Mouse (Mus musculus): ENCODE measurements at regions not wholly inside any gene's neighbourhood (a gene's known extent, or its start where the extent isn't known, plus 50 kb on each side); places are given as distances from the start of the nearest gene placed in this dataset.
"Not testable (repeated sequence)": the region's sequence is repeated elsewhere in the genome, so short reads cannot be mapped to it uniquely, and the experiment has no call there.

- CTCF ChIA-PET: no interaction called here
Observed at GRCm38 (mm10) chr17:4024384-4024783, 328.3 kb upstream of the Nox3 start.

DNA sequence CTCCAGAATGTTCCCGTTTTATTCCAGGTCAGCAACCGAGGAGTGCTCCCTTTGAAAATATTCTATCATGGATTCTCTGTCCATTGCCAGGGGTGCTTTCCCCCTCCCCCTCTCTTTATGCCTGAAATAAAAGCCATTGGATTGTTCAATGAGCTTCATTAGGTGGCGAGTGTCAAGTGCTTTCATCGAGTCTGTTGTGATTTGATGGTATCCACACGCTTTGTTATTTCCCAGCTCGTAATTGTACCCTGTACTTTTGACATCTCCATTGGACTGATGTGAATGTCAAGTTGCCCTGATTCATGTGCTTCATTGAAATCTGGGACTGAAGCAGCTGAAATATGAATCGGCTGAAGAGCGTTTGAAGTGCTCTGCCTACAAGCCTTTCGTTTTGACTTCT, 333.1 kb upstream of the Nox3 start:
- CTCF ChIA-PET: no interaction called here

GRCm38 (mm10) chr17:4034816-4035360, 338.8 kb upstream of the Nox3 start:
- CTCF ChIA-PET: no interaction called here

DNA sequence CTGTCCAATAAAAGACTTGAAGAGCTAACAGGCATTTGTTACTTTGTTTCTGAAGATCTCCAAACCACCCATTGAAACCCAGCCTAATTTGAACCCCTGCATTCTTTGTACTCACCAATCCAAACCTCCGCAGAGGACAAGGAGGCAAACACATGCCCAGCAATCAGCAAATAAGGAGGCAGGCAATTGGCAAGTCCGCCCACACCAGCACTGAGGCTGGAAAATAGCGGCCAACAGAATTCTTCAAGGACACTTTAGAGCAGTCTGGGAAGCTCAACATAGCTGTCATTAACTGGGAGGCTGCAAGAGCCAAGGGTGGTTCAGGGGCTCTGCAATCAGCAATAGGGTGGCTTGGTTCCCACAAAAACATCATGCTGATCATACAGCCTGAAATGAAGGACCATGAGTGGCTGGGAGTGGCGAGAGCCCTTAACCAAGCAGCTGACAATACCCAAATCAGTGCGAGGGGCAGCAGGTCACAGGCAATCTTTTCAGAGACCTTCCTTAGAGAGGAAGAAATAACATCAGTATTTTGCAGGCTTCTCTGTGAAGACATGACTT, 344.1 kb upstream of the Nox3 start:
- CTCF ChIA-PET: no interaction called here

DNA sequence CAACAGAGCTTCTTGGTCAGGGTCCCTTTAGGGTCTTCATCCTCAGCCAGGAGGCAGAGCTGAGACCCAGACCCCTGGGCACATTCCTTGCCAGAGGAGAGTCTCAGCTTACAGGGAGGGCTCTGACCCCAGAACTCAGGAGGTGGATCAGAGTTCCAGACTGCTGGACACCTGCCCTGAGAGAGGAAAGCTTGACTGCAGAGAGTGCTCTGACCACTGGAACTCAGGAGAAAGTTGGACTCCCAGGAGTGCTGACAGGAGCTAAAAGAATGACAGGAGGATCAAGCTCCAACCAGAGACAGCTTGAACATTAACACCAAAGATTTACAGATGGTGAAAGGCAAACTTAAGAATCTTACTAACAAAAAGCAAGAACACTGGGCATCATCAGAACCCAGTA, 364.1 kb upstream of the Nox3 start:
- CTCF ChIA-PET: not testable (repeated sequence)

DNA sequence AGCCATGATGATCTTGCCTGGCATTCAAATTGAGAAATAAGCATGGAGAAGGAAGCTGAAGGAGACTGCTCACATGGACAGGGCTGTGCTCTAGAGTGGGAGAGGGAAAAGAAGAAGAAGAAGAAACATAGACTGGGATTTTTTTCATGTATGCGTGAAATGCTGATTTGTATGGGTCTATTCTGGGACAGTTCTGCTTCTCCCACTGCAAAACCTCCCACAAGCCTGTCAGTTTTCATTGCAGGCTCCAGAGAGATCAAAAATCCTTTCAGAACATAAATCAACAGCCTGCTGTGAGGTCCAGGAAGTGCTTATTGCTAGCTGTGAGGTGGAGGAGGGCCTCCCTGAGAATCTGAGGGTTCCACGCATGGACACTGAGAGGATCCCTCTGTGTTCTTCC, 377.3 kb upstream of the Nox3 start:
- CTCF ChIA-PET: no interaction called here

- CTCF ChIA-PET: no interaction called here
Observed at GRCm38 (mm10) chr17:4080564-4080963, 384.5 kb upstream of the Nox3 start.

GRCm38 (mm10) chr17:4094621-4095020, 398.6 kb upstream of the Nox3 start:
- CTCF ChIA-PET: no interaction called here

DNA sequence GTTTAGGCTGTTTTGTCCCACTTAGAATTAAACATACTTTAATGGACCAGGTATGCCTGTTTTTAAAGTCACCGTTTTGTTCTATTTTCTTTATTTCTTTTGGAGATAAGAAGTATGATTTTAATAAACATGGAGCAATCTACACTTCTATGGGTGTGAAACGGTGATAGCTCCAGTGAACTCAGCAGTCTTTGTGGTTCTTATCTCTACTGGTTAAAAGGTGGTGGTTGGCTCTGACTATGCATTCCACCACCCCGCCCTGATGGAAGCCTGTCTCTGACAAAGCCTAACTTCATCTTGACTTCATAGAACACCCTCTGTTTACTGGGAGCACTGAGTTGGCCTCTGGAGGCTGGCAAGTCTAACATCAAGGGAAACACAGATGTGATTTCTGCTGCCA, 407.3 kb upstream of the Nox3 start:
- CTCF ChIA-PET: no interaction called here

DNA sequence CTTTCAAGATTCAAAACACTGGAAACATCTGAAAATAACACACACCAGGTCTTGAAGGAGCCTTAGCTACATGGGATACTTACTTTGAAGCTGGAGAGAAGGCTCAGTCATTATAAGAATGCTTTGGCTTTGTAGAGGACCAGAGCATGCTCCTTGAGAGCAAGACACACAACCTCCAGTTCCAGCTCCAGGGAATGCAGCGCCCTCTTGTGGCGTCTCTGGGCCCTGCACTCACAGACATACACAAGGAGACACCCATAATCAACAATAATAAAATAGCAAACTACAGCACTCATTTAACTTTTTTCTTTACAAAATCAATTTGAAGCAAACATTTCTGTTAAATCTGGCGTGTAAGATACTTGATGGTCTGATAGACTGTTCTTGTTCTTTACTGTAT, 413.2 kb upstream of the Nox3 start:
- CTCF ChIA-PET: no interaction called here

- CTCF ChIA-PET: no interaction called here
Observed at GRCm38 (mm10) chr17:4113021-4113420, 417.0 kb upstream of the Nox3 start.

DNA sequence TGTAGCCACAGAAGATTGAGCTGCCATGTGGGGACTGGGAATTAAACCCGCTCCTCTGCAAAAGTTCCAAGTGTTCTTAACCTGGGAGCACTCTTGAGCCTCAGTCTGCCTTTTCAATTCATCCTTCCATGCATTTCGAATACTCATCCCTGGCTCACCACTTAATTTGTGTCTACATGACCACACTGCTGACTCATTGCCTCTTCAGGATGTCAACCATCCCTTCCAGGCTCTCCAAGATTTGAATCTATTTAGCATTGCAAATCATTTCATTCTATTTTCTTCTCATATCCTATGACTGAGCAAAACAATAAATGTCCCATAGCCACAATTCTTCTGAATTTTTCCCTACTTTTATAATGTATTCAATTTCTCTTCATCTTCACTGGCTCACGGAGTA, 420.4 kb upstream of the Nox3 start:
- CTCF ChIA-PET: no interaction called here

GRCm38 (mm10) chr17:4133678-4134077, 437.6 kb upstream of the Nox3 start:
- CTCF ChIA-PET: no interaction called here

DNA sequence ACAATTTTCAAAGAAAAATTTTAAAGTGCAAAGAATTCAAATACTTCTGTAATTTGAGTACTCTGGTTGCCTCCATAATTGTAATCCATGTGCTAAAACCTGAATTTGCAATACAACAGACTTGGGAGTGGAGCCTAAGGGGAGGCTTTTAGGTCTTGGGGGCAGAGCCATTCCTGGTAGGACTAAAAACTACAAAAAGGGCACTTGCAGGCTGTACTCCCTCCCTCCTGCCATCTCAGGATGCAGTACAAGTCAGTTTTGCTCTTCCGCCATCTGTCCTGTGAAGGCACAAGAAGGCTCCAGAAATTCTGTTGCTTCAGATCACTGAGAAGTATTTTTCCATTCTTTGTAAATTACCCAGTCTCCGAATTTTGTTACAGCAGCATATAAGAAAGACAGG, 467.4 kb upstream of the Nox3 start:
- CTCF ChIA-PET: no interaction called here

GRCm38 (mm10) chr17:4173951-4174361, 477.9 kb upstream of the Nox3 start:
- CTCF ChIA-PET: no interaction called here

- CTCF ChIA-PET: no interaction called here
Observed at GRCm38 (mm10) chr17:4175006-4175405, 478.9 kb upstream of the Nox3 start.

DNA sequence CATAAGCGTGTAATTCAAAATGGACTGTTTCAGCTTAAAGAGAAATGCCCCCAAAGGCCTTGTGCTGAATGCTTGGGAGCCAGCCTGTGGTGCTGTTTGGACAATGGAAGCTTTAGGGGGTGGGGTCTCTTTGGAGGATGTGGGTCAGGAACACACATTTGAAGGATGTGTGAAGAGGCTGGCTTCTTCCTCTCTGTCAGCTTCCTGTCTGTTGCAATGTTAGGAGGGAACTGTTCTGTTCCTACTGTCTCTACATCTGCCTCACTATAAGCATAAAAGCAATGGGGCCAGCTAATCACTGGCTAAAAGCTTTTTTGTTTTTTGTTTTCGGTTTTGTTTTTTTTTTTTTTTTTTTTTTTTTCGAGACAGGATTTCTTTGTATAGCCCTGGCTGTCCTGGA, 480.5 kb upstream of the Nox3 start:
- CTCF ChIA-PET: interaction anchor here (0.6 kb wide), 1 partner anchor 703 kb away, joined by 7 read pairs; no protein-coding TSS in a partner anchor

DNA sequence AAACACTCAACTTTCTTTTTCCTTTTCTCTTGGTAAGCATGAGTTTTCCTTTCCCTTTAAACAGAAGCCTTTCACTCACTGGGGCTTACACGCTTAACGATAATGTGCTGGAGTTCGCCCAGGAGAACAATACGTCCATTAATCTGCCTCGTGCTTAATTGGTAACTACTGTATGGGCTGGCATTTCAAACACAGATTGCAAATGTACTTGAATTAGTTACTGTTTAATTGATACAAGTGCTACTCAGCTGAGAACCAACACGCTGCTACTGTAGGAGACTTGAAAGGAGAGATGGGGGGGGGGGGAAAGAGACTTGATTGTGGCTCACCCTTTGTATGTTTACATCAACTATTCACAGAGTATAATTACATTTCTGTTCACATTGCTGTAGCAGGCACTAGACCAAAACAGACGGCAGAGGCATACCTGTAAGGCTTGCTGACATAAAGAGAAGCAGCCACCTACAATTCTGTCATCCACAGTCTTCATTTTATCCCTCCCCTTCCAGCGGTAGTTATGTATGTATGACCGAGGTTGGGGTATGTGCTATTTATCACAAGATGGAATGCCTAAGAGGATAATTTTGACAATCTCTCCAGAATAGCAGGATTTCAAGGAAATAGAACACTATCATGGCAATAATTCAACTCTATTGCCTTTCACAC, 481.6 kb upstream of the Nox3 start:
- CTCF ChIA-PET: no interaction called here

DNA sequence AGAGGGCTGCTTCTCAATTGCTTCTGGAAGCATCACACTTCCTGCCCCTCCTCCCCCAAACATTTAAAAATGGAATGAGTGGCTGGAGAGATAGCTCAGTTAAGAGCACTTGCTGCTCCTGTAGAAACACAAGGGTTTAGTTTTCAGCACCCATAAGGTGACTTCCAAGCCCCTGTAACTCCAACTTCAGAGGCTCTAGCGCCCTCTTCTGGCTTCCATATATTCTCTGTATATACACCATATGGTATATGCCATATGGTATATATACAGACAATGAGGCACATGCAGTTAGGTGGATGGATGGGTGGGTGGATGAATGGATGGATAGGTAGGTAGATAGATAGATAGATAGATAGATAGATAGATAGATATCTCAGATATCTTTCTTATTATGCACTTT, 483.2 kb upstream of the Nox3 start:
- CTCF ChIA-PET: no interaction called here

GRCm38 (mm10) chr17:4182106-4182505, 486.0 kb upstream of the Nox3 start:
- CTCF ChIA-PET: no interaction called here

DNA sequence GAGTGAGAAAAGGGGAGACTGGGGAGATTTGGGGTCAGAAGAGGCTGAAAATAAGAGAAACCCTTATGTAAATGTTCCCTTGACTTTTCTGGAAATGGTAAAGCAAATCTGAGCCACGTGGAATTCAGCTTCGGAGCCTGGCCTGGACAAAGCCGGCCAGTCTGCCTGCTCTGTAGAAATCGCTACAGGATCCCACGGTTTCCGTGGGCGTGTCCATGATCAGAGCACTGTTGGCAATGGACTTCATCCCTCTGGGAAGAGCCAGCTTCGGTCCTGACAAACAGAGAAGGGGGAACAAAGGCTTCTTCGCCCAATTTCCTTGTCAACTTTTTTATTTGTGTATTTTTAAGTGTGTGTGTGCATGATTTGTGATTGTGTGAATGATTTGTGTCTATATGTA, 490.7 kb upstream of the Nox3 start:
- CTCF ChIA-PET: no interaction called here

- CTCF ChIA-PET: no interaction called here
Observed at GRCm38 (mm10) chr17:4187606-4188005, 491.5 kb upstream of the Nox3 start.

DNA sequence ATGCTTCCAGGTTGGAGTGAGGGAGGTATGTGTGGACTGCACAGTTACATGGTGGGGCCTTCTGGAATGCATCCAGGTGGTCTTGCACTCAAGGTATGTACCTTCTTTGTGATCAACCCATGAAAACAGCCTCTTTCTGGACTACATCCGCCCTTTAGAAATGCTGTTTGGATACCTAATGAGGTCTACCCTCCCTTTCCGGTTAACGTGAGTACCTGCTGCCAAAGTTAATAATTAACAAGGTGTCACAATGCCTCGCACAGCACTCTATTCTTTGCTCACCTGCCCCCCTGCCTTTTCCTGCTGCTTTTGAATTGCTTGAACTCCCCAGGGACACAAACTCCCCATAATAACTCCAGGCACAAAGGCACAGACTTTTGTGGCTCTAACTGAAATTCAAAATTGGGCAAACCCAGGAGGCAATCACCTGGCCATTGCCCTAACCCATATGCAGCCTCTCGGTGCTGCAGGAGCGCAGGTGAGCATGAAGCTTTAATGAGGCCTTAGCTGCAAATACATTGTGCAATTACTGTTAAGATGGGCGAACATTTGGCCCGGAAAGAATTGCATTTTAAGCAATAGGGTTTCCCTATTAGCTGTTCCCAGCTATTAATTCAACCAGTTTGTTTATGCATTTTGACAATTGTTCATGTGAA, 500.9 kb upstream of the Nox3 start:
- CTCF ChIA-PET: no interaction called here

GRCm38 (mm10) chr17:4198001-4198400, 501.9 kb upstream of the Nox3 start:
- CTCF ChIA-PET: no interaction called here

Measured in spleen, embryonic (tissue).